Mouse (Mus musculus) MN1 (cell line): ENCODE data around the gene Cdip1.
"Not testable (repeated sequence)": the region's sequence is repeated elsewhere in the genome, so short reads cannot be mapped to it uniquely, and the experiment has no call there.

ENCODE experiments used
- DNase-seq: peaks from one replicate; pipeline ENCODE4 v3.0.0-alpha.2; 2016; ENCODE audit warnings: low spot score

Gene Cdip1

DNA sequence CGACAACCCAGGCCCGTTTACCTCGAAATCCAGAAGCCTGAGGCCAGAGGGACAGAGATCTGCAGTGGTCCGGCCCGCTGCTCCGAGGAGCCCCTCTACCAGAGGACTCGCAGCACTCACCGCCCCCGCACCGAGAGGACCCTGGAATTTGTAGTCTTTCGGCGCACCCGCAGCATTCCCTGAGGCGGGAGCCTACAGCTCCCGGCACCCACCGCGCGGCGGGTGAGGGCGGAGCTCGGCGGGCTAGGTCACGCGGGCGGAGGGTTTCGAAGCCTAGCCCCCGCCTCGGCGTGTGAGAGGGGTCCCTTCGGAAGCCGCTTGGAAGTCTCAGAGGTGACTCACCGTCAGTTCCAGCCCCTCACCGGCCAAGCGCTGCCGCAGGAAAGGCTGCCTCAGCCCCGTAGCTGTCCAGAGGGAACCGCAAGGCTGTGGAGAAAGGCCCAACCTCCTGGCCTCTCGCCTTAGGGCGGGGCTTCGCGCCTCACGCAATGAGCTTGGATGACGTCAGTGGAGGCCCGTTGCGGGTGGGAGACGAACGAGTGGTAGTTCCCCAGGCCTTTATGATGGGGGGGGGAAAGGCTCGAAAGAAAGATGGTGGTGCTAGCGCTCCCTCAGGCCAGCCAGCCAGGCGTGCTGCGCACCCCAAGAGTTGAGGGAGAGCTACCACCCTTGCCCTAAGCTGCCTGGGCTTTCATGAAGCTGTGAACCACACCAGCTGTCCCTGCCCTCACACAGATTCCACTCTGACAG is at the start of gene Cdip1:
Gene Cdip1 (minus strand): TSS at position 483 of the 750 bp plus-strand sequence.
- DNase-seq = peak; percentile 95

DNA sequence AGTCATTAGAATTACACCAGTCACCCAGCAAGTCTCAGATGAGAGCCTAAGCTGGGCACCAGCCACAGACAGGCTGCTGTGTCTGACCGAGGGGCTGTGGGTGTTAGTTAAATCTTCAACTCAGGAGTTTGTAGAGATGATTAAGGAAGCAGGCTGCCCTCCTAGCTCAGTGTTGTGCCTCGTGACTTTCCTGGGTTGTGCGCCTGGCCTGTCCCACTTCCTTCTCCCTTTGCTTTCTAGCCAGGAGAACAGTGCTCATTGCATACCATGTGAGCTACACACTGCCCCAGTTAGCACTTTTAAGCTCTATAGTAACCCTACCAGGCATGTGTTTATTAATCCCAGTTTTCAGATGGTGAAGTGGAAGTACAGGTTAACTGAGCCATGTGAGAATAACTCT is 49.5 kb upstream of the Cdip1 start:
- no peak for DNase-seq

DNA sequence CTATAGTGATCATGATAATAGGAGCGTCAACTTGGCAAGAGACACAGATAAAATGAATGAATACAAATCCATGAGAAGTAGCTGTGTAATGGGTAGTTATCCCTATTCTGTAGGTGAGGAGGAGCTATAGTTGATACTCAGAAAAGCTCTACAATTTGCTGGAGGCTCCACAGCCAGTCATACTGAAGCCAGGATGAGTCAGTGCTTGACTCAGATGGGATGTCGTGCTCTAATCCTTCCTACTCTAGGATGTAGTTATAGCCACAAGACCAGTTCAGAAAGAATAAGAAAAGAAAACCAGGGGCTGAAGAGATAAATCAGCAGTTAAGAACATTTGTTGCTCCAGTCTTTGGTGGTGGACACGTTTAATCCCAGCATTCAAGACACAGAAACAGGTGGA is 47.5 kb upstream of the Cdip1 start:
- DNase-seq = no peak

DNA sequence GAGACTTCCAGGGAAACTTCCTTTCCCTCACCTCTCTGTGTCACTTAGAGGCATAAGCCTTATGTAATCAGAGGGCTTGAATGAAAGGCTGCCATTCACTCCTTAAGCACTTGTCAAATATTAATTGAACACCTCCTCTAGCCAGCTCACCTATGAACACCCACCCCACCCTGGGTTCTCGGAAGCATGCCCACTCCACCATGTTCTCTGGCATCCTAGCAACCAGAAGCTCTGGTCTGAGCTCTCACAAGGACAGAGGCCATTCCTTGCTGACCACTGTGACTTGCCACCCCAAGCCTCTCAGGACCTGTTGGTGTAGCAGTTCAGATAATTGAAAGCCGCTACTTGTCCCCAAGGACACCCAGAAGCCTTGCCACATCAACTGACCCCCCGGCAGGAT is 45.1 kb upstream of the Cdip1 start, which contains the start of gene 4930562C15Rik:
Gene 4930562C15Rik (plus strand): TSS at position 226 of the 400 bp plus-strand sequence.
- DNase-seq = no peak

DNA sequence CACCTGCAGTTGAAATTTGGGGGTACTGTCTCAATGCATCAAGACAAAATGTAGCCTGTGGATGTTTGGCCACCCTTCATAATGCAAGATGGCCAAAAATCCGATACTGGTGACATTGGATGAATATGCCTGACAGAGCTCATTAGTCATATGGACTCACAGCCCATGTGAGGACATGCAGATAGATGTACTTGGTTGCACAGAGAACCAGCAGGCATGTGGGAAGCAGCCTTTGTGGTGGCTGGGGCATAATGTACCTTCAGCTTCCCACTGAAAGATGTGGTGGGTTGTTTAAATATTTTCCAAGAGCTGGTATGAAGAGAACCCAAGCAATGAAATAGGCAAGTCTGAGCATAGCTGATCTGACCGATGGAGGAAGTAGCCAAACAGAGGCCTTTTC is 43.8 kb upstream of the Cdip1 start:
- DNase-seq = no peak

DNA sequence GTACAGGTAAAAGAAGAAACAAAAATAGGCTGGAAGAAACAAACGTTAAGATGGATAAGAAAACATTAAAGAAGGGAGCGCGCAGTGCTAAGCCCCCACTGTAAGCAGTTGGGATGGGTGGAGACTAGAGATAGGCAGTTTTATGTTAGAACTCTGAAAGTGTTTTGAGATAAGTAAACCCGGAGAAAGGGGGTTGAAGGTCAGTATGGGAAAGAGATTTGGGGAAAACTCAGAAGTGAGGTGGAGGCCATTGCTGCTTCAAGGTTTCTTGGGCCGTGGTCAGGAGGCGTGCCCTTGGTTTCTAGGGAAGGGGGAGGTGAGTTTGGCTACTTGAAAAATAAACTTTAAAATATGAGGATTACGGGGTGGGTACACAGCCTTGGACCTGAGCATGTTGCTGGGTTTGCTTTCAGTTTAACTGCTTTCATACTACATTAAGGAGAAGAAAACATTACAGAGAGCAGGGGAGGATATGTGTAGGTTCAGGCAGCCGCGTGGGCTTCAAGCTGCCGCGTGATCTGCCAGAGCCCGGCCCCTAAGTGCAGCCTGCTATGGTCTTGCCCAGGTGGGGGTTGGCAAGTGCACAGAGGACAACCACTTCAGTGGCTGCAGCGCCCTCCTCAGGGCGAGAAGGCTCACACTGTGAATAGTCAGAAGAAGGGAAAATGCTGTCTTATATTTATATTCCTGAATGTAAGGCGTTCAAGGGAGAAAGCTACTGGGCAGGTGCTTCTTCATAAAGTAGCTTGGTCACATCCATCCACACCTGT is 41.7 kb upstream of the Cdip1 start:
- DNase-seq = no peak

DNA sequence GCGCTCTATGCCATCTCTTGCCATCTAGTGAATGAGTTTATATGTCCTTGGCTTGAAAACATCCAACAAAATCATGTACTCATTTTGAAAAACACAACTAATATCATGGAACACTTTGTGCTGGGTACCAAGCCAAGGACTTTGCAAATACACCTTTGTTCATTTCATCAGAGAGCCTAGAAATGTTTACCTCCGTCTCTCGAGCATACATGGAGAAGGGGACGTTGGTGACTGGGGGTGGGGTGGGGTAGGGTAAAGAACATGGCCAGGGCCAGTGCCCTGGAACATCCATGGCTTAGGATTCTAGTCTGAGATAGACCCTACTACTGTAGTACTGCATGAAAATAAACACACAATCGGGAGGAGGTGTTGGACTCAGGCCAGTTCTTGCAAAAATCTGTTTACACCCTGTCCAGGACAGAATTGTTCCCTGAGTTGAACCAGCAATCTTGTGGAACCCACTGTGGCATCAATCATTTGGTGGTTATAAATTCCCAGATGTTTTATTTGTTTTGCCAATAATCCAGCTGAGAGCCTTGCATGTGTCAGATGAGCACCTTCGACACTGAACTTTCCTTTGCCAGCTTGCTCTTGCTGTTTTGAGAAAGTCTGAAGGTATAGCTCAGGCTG is 39.3 kb upstream of the Cdip1 start:
- DNase-seq = no peak

DNA sequence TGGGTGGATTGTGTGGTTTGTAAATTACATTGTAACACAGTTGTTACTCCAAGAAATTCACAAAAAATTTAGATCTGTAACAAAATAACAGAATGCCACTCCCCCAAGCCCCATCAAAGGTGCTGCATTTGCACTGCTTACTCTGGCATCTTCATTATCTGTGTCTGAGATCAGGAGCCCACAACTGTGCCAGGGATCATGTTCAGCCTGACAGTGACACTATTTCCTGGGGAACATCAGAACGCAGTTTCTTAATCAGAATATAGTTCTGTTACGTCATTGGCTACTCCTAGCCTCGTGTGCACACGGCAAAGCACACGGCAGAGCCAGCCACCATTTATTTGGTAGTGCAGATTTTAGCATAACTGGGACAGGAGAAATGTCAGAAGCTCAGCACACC is 37.5 kb upstream of the Cdip1 start:
- DNase-seq = no peak

DNA sequence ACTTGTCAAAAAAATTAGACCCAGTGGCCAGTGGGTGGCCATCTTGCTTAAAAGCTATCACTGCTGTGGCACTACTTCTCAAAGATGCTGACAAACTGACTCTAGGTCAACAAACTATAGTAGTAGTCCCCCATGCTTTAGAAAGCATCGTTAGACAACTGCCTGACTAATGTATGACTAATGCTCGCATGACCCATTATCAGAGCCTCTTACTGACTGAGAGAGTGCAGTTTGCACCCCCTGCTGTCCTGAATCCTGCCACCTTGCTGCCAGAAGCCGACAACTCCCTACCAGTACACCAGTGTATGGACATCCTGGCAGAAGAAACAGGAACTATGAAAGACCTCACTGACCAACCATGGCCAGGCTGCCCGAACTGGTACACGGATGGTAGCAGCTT is 34.4 kb upstream of the Cdip1 start:
- not testable (repeated sequence) for DNase-seq

DNA sequence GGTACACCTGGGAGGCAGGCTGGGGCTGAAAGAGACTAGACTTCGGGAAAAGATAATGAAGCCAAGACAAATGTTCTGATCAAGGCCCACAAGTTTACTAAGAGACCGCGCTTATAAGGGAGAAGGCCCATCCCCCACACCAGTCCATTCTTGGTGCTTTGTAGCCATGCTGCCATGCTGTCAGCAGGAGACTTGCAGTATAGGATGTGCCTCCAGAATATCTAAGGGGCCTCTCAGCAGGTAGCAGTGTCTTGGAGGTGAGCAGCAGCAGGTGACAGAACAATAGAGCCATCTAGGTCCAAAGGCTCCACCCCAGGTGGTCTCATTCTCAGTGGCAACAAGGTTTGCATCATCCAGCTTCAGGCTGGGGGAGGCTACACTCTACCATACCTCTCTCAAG is 28.3 kb upstream of the Cdip1 start:
- DNase-seq = no peak

DNA sequence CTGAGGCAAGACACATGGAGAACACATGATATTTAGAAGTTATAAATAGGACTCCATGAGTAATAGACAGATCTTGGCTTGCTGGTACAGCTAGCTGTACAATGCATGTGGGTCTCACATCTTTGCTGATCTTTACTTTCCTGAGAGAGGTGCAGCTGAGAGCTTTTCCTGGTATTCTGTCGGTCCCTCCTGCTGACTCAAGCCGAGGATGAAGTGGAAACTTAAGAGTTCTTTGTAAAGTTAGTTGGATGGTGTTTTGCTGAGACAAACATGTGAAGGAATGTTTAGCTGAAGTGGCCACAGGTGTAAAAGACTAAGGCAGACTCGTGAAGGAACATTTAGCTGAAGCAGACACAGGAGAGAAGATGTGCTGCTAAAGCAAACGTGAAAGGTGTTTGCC is 6.5 kb upstream of the Cdip1 start:
- no peak for DNase-seq

DNA sequence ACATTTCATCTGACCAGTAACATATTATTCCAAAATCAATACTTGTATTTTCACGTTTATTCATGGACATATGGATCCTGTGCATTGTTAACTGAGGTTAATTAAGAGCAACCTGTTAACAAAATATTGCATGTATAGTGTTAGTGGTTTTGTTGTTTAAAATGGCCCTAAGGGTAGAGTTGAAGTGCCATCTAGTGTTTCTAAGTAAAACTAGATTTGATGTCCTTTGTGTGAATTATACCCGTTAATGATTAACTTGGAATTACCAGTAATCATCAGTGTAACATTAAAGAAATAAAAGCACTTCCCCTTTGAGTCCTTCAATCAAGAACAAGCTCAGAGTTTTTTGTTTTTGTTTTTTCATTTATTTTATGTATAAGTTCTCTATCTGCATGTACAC is 1.2 kb upstream of the Cdip1 start:
- peak; percentile 15 for DNase-seq

DNA sequence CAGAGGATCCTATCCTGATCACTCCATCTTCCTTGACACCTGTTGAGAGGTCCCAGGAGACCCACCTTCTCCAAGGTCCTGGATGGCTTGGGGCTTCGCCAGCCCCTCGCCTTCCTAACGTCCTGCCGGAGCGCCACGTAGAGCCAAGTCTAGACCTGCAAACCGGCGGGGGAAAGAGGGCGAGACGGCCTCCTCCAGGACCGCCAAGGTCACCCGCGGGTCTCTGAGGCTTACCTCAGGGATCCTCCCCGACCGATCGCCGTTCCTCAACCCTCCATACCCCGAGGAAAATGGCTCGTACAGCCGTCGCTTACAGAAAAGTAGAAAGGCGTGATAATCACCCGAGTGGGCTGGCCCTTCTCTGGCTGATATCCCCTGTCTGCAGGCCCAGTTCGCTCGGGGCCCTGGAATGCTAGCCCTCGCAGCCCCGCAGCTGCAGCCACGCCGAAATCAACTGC is 752 bp downstream of the Cdip1 start:
- DNase-seq = peak; percentile 35

DNA sequence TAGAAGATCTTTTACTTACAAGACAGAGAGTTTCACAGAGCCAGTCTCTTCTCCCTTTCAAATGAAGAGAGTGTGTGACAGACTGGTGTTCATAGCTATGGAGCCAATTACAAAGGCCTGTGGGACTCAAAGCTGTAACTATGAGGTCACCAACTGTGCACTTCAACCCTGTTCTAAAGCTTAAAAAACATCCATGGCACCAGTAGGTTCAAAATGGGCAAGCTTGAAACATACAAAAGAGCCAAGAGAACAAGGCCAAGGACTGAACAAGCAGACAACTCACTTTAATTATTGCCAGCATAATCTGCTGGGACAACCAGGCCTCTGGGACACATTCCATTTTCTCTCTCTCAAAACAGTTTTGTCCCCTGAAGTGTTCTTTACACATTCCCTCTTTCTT is 1.9 kb downstream of the Cdip1 start:
- DNase-seq = no peak

DNA sequence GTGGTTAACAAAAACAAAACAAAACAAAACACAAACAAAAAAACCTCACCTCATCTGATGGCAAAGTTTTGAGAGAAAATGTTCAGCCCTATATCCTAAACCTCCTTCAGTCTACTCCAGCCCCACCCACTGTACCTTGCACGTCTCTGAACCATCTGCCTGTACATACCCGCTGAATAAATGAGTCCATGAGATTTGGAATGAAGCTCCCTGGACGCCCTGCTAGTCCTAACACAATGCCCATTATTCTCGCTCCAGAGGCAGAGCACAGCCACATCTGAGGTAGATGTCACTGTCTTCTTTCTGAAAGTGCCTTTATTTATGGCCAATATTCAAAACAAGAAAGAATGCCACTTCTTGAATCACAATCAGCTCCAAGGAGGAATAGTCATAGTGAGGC is 4.4 kb downstream of the Cdip1 start:
- DNase-seq = no peak

DNA sequence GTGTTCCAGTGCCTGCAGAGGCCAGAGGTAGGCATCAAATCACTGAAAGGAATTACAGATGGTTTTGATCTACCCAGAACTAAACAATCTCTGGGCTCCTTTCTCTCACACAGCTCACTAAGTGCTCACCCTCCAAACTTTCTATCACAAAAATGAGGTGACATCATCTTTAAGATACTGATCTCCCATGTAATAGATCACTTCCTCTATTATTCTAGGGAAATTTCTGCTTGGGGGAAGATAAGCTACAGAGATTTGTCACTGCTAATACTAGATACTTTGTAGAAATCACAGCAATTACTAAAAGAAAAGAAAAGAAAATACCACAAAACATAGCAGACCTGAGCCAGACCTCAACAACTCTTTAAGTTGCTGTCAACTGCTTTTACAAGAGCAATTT is 7.6 kb downstream of the Cdip1 start:
- no peak for DNase-seq

DNA sequence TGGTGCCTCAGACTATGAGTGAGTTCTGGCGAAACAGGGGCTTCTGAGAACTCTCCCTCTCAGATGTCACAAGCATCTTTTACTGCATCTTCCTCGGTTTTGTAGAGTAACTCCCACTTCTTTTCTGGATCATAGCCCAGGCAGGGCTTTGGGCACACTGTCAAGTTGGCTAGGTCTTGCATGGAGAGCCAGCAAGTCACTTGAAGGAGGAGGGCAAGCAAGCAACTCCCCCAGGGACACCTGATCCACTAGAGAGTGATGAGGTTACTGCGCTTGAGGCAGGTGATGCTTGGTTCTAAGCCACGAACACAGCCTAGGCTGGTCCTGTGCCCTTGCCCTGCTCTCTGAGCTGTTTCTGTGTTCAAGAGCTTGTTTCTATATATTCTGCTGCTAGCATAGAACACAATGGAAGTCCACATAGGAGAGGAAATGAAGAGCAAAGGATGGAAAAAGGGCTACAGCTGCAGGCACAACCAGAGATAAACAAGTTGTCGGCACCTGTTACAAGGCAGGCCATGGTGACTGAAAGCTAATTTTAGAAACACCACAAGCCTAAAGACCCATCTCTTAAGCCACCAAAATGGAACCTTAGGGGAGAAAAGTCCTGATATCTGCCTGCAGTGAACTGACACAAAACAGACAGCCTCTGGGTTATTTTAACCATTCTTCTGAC is 8.4 kb downstream of the Cdip1 start:
- peak; percentile 26 for DNase-seq

DNA sequence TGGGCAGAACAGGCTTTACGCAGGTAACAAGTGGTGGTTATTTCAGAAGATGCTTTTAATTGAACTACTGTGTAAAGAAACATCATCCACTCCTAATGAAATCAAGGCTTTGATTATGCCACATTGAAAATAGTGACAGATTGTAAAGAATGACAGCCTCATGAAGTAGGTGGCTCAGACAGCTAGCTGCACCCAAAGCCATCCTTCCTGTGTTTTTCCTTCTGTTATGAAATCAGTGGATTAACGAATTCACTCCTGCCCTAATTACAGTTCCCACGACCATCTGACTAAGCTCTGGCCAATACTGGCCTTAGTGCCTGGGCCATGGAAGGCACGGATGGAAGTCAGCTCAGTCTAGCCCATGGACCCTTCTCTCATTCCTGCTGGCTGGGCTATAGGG is 11.2 kb downstream of the Cdip1 start:
- DNase-seq = no peak

DNA sequence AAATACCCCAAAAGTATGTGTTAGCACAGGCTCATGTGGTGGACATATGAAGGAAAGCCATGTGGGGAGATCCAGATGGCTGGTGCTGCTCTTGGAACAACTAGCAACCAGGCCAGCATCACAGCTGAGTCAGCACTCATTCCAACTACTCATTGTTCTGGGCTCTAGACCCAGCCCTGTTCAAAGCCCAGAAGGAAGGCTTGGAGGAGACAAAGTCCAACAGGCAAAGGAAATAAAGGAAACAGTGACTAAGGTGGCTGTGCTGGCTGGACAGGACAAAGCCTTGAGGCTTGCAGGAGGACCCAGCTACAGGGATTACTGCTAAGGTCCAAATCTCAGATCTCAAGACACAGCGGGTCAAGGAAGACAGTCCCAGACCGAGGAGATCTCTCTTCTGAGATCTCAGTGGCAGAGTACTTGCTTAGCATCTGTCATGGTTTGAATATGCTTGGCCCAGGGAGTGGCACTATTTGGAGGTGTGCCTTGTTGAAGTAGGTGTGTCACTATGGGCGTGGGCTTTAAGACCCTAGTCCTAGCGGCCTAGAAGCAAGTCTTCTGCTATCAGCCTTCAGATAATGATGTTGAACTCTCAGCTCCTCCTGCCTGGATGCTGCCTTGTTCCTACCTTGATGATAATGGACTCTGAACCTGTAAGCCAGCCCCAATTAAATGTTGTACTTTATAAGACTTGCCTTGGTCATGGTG is 12.0 kb downstream of the Cdip1 start:
- DNase-seq = no peak

DNA sequence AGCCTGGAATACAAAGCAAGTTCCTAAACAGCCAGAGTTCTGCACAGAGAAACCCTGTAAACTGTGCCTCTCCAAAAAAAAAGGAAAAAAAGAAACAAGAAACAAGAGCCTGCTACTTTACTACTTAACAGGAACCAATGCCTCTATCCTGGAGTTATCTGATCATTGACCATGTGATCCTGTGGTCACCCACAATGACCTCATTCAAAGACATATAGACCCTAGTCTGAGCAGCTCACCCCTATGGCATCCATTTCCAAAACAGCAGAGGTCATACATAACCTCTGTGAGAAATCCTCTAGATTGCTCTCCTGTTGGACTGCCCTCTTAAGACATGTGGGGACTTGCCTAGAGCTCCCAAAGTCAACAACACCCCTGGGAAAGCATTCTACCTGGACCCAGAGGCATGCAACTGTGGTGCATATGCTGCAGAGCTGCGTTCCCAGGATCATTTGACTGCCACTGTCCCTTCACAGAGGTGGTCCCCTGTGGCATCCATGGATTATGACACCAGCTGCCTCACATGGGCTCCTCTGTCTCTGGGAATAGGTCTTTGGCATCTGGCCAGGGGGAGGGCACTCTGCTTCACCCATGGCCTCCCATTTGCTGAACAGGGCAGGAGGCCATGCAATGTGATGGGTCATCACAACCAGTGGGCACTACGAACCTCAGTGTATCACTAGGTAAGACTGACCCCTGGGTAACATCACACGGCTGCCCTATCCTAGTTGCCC is 12.8 kb downstream of the Cdip1 start:
- no peak for DNase-seq
